In genomic region chr13:95113763-95114162, GRCm38 (mm10) we compare ENCODE assay signal across 14 mouse cellular contexts.
DNase-seq lines count a peak whose midpoint lies in the region; ATAC-seq and TF ChIP-seq lines count a peak whose summit lies in the region.
"Had no signal": no experiment of that assay in that cellular context is flagged by ENCODE, and none has a peak within 500 bp of the region (broad histone marks: within the 10 kb centered on the region; RNA-seq: fewer than 3 reads in every experiment).

No protein-coding gene starts in this region.

- no peak for TF ChIP-seq CTCF in layer of hippocampus, adult 2 months (conservative IDR thresholded peaks at IDR 0.05)
- TF ChIP-seq CTCF in liver, postnatal 0 days (IDR thresholded peaks at IDR 0.05; ENCODE audit: low read depth) = no peak
- no peak for TF ChIP-seq CTCF in midbrain, postnatal 0 days (IDR thresholded peaks at IDR 0.05)

- peak; percentile 83 for TF ChIP-seq EP300 in liver, postnatal 0 days (IDR thresholded peaks at IDR 0.05; ENCODE audit: low read depth)

- no peak for DNase-seq in layer of hippocampus, adult 2 months (ENCODE audit: low spot score in 2 of 2)
- no peak for DNase-seq in layer of hippocampus, postnatal 14 days (ENCODE audit: low spot score in 2 of 2)
- DNase-seq in c-Kit-positive CD71-positive TER-119-negative erythroid progenitor cells, embryonic 14.5 days (ENCODE audit: low read depth) = peak; percentile 6
- DNase-seq in liver, postnatal 0 days = no peak
- no peak for DNase-seq in thymus, postnatal 4 days
- no peak for DNase-seq in adrenal gland, adult 18-20 months (ENCODE audit: low spot score in 2 of 2)
- DNase-seq in midbrain, postnatal 0 days (ENCODE audit: low spot score) = no peak
- DNase-seq: heart, postnatal 36 days; kidney, adult 18-20 months; midbrain, embryonic 14.5 days; right cerebral cortex, postnatal 14 days had no signal

- no peak overlapping the region for H3K4me2 ChIP-seq in liver, postnatal 0 days (ENCODE audit: low read depth, low read length)
- no peak overlapping the region for H3K4me2 ChIP-seq in midbrain, postnatal 0 days (ENCODE audit: low read depth, low read length, poor library complexity, severe bottlenecking)
- H3K4me2 ChIP-seq: limb, embryonic 12.5 days; neural tube, embryonic 12.5 days had no signal

- no peaks in the 10 kb centered on the region for H3K9me3 ChIP-seq in liver, postnatal 0 days (ENCODE audit: low read length)
- no peaks in the 10 kb centered on the region for H3K9me3 ChIP-seq in midbrain, postnatal 0 days (ENCODE audit: low read length)
- H3K9me3 ChIP-seq: limb, embryonic 12.5 days; neural tube, embryonic 12.5 days had no signal

- 23% methylated on average over 5 of the region's 5 CpGs for WGBS in liver, postnatal 0 days (ENCODE audit: insufficient replicate concordance)
- WGBS in midbrain, postnatal 0 days = 64% methylated on average over 5 of the region's 5 CpGs

- H3K9ac ChIP-seq in liver, postnatal 0 days (replicated peaks) = no peak overlapping the region
- no peak overlapping the region for H3K9ac ChIP-seq in midbrain, postnatal 0 days (replicated peaks; ENCODE audit: low read length, poor library complexity, severe bottlenecking)
- H3K9ac ChIP-seq: limb, embryonic 12.5 days; neural tube, embryonic 12.5 days had no signal

- H3K36me3 ChIP-seq in liver, postnatal 0 days (replicated peaks; ENCODE audit: insufficient read depth, low read length) = no peaks in the 10 kb centered on the region
- no peaks in the 10 kb centered on the region for H3K36me3 ChIP-seq in midbrain, postnatal 0 days (ENCODE audit: insufficient read depth, low read length)
- H3K36me3 ChIP-seq: limb, embryonic 12.5 days; neural tube, embryonic 12.5 days had no signal

- no peak overlapping the region for H3K4me3 ChIP-seq in layer of hippocampus, adult 2 months
- no peak overlapping the region for H3K4me3 ChIP-seq in liver, postnatal 0 days (ENCODE audit: low read depth, low read length)
- no peak overlapping the region for H3K4me3 ChIP-seq in midbrain, postnatal 0 days (ENCODE audit: low read depth, low read length)
- H3K4me3 ChIP-seq: limb, embryonic 12.5 days; neural tube, embryonic 12.5 days had no signal

- no peaks in the 10 kb centered on the region for H3K27me3 ChIP-seq in liver, postnatal 0 days (ENCODE audit: insufficient read depth, low read length)
- H3K27me3 ChIP-seq in midbrain, postnatal 0 days (ENCODE audit: insufficient read depth, low read length) = no peaks in the 10 kb centered on the region
- H3K27me3 ChIP-seq: limb, embryonic 12.5 days; neural tube, embryonic 12.5 days had no signal

- H3K4me1 ChIP-seq in liver, postnatal 0 days (ENCODE audit: insufficient read depth) = peaks cover 10% of the 10 kb centered on the region
- no peaks in the 10 kb centered on the region for H3K4me1 ChIP-seq in midbrain, postnatal 0 days (ENCODE audit: insufficient read depth, low read length)
- H3K4me1 ChIP-seq: limb, embryonic 12.5 days; neural tube, embryonic 12.5 days had no signal

- H3K27ac ChIP-seq in layer of hippocampus, adult 2 months = peak overlapping the region; percentile 79
- no peak overlapping the region for H3K27ac ChIP-seq in liver, postnatal 0 days (ENCODE audit: low read depth)
- no peak overlapping the region for H3K27ac ChIP-seq in midbrain, postnatal 0 days (ENCODE audit: low read depth, low read length)
- H3K27ac ChIP-seq: limb, embryonic 12.5 days; neural tube, embryonic 12.5 days had no signal

- ATAC-seq in liver, postnatal 0 days = peak; percentile 80
- ATAC-seq in megakaryocyte progenitor cell, adult 5-6 weeks (replicated peaks; ENCODE audit: poor library complexity) = peak; percentile 88
- no peak for ATAC-seq in midbrain, postnatal 0 days (ENCODE audit: low FRiP score)
